Mouse (Mus musculus) embryo, embryonic 11.5 days (tissue): ENCODE measurements around the gene Tef.
A peak's percentile ranks its signal among the peaks of the same experiment; 100 is the strongest.

Experiments
- DNase-seq: peaks from one replicate; pipeline ENCODE4 v3.0.0-alpha.2; 2012; ENCODE audit warnings: low read depth, low spot score

Gene Tef

GRCm38 (mm10) chr15:81848301-81848700 lies 46.1 kb downstream of the Tef start:
- no peak for DNase-seq

- no peak for DNase-seq
Observed at GRCm38 (mm10) chr15:81849104-81849503, 46.9 kb downstream of the Tef start.

DNA sequence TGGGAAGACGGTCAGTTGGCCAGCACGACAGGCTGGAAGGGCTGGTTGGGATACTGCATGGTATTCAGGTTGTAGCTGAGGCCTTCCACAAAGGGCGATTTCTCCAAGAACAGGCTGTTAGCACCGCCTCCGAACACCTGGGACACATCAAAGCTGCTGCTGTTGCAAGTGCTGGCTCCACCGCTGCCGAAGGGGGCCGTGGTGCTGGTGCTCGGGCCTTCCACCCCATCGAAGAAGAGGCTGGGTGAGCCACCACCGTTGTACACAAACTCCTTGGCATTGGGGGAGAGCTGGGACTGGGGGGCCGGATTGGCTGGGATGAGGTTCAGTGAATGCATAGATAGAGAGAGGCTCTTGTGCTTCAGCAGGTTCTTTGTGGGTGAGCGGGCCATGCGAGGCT lies 48.5 kb downstream of the Tef start:
- no peak for DNase-seq

DNA sequence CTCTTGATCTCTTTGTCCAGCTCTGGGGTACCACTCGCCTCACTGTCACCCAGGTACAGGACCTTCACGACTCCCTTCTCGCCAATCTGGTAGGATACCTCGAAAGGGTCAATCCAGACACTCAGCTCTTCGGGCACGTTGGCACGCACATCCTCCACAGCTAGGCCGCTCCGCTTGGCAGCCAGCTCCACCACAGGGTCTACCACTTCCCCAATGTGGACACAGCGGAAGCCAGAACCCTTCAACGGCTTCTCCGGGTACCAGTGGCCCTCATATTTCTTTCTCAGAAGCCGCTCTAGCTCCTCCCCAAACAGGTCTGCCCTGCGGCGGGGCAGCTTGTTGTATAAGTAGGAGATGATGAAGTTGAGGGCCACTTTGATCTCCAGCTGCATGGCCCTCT lies 49.2 kb downstream of the Tef start:
- DNase-seq: no peak

DNA sequence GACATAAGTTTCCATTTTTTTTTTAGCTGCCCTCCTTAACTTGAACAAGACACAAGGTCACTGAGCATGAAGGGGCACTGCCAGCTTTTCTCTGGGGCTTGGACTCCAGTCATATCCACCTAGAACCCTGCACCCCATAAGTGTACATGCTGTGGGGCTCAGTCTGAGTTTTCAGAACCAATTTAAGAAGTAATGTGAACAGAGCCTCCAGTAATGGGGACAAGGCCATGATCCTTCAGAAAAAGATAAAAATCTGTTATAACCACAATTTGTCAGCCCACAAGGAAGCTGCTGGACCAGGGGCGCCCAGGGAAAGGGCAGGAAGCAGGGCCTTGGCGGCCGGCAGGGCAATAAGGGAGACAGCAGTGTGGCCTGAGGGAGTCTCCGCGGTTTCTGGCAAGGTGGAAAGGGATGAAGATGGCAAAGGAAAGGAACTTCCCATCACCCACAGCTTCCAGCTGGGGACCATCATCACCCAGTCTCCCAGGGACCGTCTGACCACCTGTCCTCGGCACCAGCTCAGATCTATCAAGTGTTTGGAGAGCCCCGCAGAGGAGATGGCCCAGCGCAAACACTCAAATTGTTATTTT lies 50.3 kb downstream of the Tef start:
- no peak for DNase-seq

DNA sequence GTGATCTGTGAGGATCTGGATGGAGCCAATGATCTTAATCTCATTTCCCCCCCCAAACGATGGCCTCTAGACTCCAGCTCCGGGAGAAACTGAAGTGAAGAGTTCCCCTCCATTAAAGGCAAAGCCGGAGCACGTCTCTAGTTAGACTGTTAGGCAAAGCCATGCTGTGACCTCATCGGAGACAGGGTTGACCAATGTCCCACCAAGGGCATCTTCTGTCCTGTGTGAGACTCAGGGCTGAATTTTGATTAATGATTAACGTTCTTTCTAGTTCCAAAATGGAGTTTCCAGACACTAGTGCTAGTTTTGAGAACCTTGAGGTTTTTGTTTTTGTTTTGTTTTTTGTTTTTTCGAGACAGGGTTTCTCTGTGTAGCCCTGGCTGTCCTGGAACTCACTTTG lies 50.9 kb downstream of the Tef start:
- DNase-seq: no peak

DNA sequence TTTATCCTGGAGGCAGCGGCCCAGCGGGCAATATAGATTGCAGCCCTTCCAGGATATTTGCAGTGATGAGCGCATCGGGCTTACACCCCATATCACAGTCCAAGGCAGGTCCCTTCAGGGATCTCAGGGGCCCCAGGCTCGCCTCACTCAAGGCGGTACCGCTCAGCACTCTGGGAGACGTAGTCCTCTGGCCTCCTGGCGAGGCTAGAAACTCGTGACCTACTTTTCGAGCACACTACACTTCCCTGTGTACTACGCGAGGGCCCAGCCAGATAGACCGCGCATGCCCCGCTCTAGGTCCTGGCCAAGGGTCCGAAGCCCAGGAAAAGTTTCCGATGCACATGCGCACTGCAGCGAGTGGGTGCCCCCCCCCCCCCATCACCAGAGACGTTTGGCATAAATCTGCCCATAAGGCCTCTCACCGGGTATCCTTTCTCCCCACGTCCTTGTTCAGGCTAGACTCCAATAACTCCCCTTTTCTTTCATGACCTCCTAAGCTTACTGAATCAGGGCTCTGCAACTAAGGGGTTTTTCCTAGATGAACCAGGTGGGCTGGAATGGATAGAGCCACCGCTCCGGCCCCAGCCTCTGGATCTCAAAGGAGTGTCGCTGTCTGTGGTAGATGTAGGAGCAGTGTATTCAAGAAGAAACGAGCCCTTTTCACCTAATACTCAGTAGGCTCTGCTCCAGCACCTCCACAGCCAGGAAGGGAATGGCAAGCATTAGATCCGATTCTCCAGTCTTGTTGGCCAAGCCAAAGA lies 54.0 kb downstream of the Tef start:
- peak; percentile 83 for DNase-seq

GRCm38 (mm10) chr15:81856938-81857723 lies 54.9 kb downstream of the Tef start:
- DNase-seq: no peak

DNA sequence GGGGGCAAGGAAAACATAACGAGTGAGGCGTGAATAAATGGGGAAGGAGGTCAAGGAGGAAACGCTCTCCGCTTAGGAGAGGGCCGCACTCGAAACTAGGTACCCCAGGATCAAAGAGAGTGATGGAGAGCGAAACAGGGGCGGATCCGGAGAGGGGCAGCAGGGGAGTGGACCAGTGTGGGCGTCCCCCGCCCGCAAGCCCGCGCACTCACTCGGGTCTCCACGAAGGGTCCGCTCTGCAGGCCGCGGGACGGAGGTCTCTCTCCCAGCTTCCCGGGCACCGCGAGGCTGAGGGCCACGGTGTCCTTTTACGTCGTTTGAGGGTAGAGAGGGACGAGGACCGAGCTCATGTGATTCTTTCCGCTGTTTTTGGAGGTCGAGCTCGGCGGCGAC lies 55.5 kb downstream of the Tef start:
- peak; percentile 39 for DNase-seq

GRCm38 (mm10) chr15:81858138-81858516 lies 55.9 kb downstream of the Tef start:
- peak; percentile 86 for DNase-seq

DNA sequence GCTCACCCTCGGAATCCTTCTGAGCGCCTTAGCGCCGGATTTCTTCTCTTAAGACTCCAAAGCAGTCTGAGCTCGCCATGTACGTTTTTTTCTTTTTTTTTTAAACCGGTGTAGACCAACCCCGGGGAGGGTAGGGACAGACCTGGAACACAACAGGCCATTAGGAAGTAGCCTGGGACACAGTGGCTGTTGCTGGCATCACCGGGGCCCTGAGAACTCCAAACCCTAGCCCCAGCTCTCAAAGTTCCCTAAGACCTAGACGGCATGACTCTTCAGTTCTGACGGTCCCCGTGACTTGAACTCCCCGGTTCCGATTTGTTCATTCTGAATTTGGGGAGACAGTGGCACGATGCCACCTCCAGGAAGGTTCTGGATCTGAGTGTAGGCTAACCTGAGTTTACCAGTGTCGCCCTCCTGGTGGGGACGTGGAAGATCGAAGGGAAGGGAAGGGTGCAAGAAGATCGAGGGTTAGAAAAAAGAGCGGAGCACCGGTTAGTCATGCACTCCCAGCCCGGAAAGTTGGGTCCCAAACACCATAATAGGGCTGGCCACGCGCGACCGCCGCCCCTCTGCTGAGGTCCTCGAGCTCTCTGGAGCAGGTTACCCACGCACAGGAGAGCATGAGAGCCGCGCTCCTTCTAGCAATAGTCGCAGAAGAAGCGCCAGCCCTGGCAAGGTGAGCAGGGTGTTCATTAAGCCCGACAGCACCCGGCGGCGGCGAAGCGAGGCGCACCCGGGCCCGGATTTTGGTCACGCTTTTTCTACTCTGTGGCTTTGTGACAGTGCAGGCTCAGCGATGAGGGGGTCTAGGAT lies 56.5 kb downstream of the Tef start, which contains the start of gene Tob2:
TSS of gene Tob2 (minus strand) at position 280 of the 813 bp plus-strand sequence.
- DNase-seq: no peak

DNA sequence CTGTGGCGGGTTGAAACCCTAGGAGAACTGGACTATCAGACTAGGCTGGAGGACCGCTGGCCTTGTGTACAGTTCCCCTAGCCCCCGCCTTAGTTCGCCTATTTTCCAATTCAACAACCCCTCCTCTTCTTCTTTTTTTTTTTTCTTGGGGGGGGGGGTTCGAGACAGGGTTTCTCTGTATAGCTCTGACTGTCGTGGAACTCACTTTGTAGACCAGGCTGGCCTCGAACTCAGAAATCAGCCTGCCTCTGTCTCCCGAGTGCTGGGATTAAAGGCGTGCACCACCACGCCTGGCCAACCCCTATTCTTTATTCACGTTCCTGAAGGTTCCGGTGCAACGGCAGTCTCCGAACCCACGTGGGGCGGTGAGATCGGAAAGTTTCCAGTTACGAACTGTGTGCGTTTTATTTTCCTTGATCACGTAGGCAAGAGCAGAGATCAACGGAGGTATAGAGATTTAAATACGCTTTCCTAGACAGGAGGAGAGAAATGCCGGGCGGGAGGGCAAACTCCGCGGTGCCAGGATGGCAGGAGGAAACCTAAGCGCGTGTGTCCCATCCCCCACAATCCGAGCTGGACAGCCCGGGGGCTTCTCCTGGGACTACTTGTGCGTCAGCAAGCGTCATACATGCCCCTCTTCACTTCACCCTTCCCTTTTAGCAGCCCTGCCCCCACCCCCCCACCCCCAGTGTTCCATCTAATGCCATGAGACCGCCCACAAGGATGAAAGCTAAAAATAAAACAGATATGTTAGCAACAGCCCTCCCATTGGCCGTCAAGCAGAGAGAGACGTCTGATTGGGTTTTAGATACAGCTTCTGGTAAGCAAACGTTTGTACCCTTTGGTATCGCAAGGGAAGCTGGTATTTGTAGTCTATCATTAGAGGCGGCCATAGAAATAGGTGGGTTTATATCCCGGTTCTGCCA lies 57.4 kb downstream of the Tef start:
- peak; percentile 83 for DNase-seq

GRCm38 (mm10) chr15:81860471-81861135 lies 58.4 kb downstream of the Tef start:
- DNase-seq: no peak

DNA sequence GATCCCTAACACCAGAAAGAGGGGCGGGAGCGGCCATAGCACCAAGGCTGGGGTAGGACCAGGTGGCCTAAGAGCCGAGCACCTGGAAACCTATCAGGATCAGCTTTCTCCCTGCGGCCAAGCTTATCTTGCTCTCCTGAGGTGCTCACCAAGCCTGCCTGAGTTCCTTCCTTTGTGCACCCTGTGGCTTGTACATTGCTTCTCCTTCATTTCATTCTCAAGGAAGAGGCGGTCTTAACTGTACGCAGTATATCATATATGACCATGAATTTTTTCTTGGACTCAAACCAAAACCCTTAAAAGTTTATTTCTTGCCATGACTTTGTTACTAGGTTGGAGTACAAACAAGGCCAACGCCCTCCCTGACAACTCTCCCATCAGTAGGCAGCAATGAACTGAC lies 62.0 kb downstream of the Tef start:
- DNase-seq: no peak

DNA sequence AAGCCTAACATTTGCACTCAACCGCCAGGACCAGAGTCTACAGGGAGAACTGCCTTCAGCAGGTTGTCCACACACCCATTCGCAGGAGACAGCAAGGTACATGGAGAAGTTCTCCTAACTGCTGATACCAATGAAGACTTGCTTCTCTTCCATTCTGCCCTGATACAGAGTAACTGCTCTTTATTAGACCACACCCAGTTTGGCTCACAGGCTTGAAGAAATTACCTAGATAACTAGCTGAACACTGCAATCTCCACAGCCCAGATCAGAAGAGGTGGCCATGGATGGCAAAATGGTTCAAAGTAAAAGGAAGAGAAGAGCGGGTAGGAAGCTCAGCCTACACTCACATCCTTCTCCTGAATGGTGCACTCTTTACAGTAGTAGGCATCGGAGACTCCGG lies 67.8 kb downstream of the Tef start:
- no peak for DNase-seq

DNA sequence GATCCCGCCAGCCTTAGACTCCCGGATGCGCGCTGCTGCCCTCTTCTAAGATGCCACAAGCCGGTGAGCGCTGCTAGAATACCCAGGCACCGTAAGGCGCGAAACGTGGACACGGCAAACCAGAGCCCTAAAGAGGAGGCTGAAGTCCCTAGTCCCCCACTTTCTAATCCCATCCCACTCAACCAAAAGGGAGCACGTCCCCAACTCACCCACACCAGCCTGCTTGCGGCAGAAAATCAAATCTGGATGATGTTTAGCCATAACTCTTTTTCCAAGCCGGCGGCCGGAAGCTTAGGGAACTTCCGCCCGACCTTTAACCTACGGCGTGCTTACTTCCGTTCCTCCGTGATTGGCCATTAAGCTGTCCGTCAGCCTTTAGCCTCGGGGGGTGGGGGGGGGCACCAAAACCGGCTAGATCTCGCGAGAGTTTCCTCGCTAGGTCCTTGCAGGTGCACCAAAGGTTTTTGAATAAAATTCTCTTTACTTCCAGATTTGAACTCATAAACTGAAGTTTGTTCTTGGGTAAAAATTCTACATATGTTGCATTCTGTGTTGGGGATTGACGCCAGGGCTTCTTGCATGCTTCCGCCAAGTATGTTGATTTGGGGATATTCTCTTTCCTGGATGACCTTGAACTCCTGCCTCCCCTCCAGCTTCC lies 69.5 kb downstream of the Tef start, which contains the start of gene Phf5a:
TSS of gene Phf5a (minus strand) at position 308 of the 658 bp plus-strand sequence.
- peak; percentile 95 for DNase-seq

DNA sequence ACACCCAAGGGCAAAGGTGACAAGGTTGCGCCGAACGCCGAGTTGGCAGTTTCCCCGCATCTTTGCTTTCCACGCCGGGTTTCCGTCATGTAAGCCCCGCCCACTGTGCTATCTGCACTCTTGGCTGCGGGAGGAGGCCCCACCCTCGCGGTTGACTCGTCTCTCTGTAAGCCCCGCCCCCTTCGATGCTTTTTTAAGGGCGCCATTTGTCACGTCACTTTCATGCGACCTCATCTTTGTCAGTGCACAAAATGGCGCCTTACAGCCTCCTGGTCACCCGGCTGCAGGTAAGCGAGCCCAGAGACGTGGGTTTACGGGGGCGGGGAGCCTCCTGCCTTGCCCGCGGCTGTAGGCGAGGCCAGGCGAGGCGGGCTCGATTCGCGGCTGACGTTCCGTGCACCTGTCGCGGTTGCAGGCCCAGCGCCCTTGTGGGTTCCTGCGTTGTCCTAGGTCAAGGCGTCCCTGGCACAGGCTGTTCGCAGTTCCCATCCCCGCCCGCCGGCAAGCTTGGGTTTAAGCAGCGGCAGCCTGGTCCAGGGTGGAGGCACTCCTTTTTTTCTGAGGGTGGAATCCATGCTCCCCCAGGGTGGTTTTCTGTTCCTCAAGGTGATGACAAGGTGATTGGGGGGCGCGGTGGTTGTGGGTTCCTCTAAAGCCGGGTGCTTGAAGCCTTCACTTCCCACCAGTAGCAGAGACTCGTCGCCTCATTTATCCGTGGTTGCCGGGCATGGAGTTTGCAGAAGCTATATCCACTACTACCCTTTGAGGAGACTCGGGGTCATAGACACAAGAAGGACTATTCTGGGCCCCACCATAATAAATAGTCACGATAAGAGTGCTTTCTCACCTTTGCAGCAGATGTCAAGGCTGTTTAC lies 70.3 kb downstream of the Tef start, which contains the start of gene Aco2:
TSS of gene Aco2 (plus strand) at position 48 of the 875 bp plus-strand sequence.
- peak; percentile 99 for DNase-seq
